Mouse (Mus musculus) midbrain, embryonic 12.5 days (tissue): ENCODE data around the gene Sacs. TPM values are rescaled to one million over a fixed set of nuclear protein-coding genes. Genes with fewer than 3 reads are reported as not detected.

Experiments used
- ATAC-seq: fragments of 200-750 bp; cut with Nextera tagmentation; 2 replicates; pipeline ENCODE4 v1.8.0; 2017; ENCODE audit warnings: low read depth, moderate TSS enrichment, moderate library complexity; ENCODE audit not compliant: low FRiP score
- H3K27ac ChIP-seq: fragments of 300-500 bp; sonication (generic); replicated peaks from 2 replicates; pipeline ENCODE4 v1.5.1; 2016; ENCODE audit warnings: mild to moderate bottlenecking
- H3K27me3 ChIP-seq: fragments of 300-500 bp; sonication (generic); 2 replicates; pipeline ENCODE4 v1.6.1; 2016; ENCODE audit warnings: mild to moderate bottlenecking
- H3K36me3 ChIP-seq: fragments of 300-500 bp; sonication (generic); 2 replicates; pipeline ENCODE4 v1.6.1; 2016
- H3K4me1 ChIP-seq: fragments of 300-500 bp; sonication (generic); 2 replicates; pipeline ENCODE4 v1.6.1; 2016
- H3K4me2 ChIP-seq: fragments of 300-500 bp; sonication (generic); replicated peaks from 2 replicates; pipeline ENCODE4 v1.6.1; 2016; ENCODE audit warnings: mild to moderate bottlenecking, moderate library complexity
- H3K4me3 ChIP-seq: fragments of 300-500 bp; sonication (generic); 2 replicates; pipeline ENCODE4 v1.5.1; 2016; ENCODE audit warnings: mild to moderate bottlenecking
- H3K9ac ChIP-seq: fragments of 300-500 bp; sonication (generic); replicated peaks from 2 replicates; pipeline ENCODE4 v1.6.1; 2016; ENCODE audit warnings: mild to moderate bottlenecking, moderate library complexity
- H3K9me3 ChIP-seq: fragments of 300-500 bp; sonication (generic); 2 replicates; pipeline ENCODE4 v1.6.1; 2016; ENCODE audit warnings: mild to moderate bottlenecking
- WGBS: fragments of 180-500 bp; shearing (Covaris S2); methylation state at CpG from one replicate; pipeline ENCODE4 v1.1.7; 2016; 5-methylcytosine and 5-hydroxymethylcytosine counted together
- polyA plus RNA-seq: library from polyadenylated mRNA; unstranded; fragments of >200 nt; fragmentation: Nextera tagmentation; extraction: Ambion mirVana; gene quantifications from 2 replicates; pipeline ENCODE4 v1.2.1, GENCODE M21; 2016

Gene Sacs
- polyA plus RNA-seq, 1 experiment from 2014 or later, result 7.5 TPM

DNA sequence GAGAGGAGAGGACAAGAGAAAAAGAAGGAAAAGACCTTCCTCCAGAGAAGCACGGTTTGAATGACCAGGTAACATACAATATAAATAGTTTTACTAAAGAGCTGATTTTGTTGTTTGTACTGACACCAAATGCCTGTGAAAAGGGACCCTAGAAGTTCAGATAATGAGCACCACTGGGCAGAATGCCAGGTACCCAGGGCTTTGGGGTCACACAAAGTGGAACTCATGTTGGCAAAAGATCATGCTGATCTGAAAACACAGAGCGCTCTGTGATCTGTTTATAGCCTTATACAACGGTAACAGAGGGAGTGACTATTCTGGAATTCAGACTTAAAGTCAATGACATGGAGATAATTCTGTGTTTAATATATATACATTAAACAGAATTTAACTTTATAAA, 108.2 kb downstream of the Sacs start:
- H3K36me3 ChIP-seq, result no peaks in the 10 kb centered on the region
- no peaks in the 10 kb centered on the region for H3K27me3 ChIP-seq
- H3K4me1 ChIP-seq, result no peaks in the 10 kb centered on the region
- H3K4me2 ChIP-seq, result no peak overlapping the region
- H3K9ac ChIP-seq, result no peak overlapping the region
- peaks cover 13% of the 10 kb centered on the region; the same call in 1 of the 2 replicates for H3K9me3 ChIP-seq
- whole genome bisulfite sequencing, result 88% methylated on average over 3 of the region's 3 CpGs
- ATAC-seq, result no peak
- H3K27ac ChIP-seq, result no peak overlapping the region
- H3K4me3 ChIP-seq, result no peak overlapping the region

DNA sequence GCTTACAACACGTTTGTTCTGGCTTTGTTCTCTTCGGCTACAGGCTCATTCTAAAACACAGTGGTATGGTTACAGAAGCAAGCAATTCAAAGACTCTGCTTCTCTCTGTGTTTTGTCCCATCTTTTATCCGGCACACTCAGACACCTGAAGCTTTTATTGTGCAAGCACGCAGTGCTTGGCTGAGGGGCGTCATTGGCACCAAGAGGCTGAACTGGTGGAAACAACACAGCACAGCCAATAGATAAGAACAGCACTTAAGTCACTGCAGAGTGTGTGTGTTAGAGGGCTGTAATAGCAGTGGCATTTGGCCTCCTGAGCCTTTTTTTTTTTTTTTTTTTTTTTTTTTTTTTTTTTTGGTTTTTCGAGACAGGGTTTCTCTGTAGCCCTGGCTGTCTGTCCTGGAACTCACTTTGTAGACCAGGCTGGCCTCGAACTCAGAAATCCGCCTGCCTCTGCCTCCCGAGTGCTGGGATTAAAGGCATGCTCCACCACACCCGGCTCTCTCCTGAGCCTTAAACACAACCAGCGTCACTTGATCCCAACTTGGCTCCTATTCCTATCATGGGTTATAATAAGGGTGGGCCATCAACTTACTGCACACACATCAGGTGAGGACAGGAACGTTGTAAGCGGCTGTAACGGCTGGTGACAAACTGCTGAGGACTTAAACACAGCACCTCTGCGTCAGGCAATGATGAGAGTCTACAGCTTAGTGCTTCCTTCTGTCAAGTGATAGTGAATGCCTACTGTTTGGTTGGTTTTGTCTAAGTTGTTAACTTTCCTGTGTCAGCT, 114.5 kb downstream of the Sacs start:
- 90% methylated on average over 14 of the region's 15 CpGs for WGBS
- Histone ChIP-seq H3K27me3 (no peaks in the 10 kb centered on the region), H3K4me1 (no peaks in the 10 kb centered on the region), H3K9me3 (peaks cover 8% of the 10 kb centered on the region; the same call in 1 of the 2 replicates), H3K4me3 (no peak overlapping the region), H3K27ac (no peak overlapping the region), H3K9ac (no peak overlapping the region), H3K36me3 (no peaks in the 10 kb centered on the region), H3K4me2 (no peak overlapping the region)
- ATAC-seq, result no peak

GRCm38 (mm10) chr14:61258352-61258751, 120.1 kb downstream of the Sacs start, which contains the start of gene Sgcg:
Gene Sgcg, minus strand, starts transcription at chr14:61258490.
- Histone ChIP-seq H3K9ac (no peak within 1 kb of the TSS), H3K27ac (no peak within 1 kb of the TSS), H3K4me2 (no peak within 1 kb of the TSS), H3K9me3 (no peaks in the 10 kb centered on the region), H3K4me1 (no peaks in the 10 kb centered on the region), H3K4me3 (no peak within 1 kb of the TSS), H3K36me3 (no peaks in the 10 kb centered on the region), H3K27me3 (no peaks in the 10 kb centered on the region)
- WGBS, result 77% methylated on average over 11 of the region's 11 CpGs
- ATAC-seq, result no peak

GRCm38 (mm10) chr14:61259084-61259483, 120.8 kb downstream of the Sacs start:
- Histone ChIP-seq H3K9ac (no peak overlapping the region), H3K4me1 (no peaks in the 10 kb centered on the region), H3K27ac (no peak overlapping the region), H3K9me3 (no peaks in the 10 kb centered on the region), H3K4me3 (no peak overlapping the region), H3K27me3 (no peaks in the 10 kb centered on the region), H3K4me2 (no peak overlapping the region), H3K36me3 (no peaks in the 10 kb centered on the region)
- ATAC-seq, result no peak
- WGBS, result 61% methylated on average over 3 of the region's 3 CpGs

- Histone ChIP-seq H3K4me1 (no peaks in the 10 kb centered on the region), H3K36me3 (no peaks in the 10 kb centered on the region), H3K9me3 (no peaks in the 10 kb centered on the region), H3K27me3 (no peaks in the 10 kb centered on the region; the same call in 1 of the 2 replicates), H3K4me3 (no peak overlapping the region), H3K27ac (no peak overlapping the region), H3K4me2 (no peak overlapping the region), H3K9ac (no peak overlapping the region)
- no peak for ATAC-seq
- 64% methylated on average over 5 of the region's 5 CpGs for WGBS
These were observed 129.7 kb downstream of the Sacs start for GRCm38 (mm10) chr14:61267908-61268475.

DNA sequence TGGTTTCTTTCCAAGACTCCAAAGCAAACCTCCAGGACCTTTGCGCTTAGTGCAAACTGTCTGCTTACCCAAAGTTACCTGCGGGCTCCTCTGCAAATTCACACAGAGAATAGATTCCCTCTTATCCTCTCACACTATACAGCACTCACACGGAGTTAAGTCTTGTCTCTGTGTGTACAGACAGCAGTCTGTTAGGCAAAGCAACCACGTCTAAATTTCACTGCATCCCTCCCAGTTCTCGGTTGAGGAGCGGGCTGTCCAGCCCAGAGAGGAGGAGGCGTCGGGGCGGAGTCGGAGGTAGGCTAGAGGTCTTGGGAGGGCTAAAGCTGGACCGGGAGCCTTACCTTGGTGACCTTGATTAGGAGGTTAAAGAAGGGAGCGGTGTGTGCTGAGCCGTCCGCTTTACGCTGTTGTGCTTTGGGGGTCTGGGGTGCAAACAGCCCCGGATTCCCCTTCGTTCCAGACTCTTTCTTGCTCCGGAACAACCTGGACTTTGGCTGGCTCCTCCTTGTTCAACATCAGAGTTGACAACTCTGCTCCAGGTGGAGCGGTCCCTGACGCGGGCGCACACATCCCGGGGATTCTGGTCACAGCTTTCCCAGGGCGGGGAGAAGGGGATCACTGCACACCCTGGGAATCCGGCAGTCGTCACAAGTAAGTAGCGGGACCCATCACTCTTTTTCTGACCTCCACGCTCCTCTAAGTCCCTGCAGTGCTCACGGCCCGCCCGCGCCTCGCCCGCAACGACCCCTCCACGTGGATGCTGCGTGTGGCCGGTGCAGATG, 136.3 kb downstream of the Sacs start:
- 7% methylated on average over 38 of the region's 38 CpGs for WGBS
- Histone ChIP-seq H3K36me3 (no peaks in the 10 kb centered on the region), H3K27ac (no peak overlapping the region), H3K4me2 (peak overlapping the region; percentile 46), H3K27me3 (peaks cover 37% of the 10 kb centered on the region), H3K9me3 (no peaks in the 10 kb centered on the region), H3K4me1 (peaks cover 12% of the 10 kb centered on the region), H3K9ac (no peak overlapping the region), H3K4me3 (peak overlapping the region; percentile 25)
- ATAC-seq, result no peak

DNA sequence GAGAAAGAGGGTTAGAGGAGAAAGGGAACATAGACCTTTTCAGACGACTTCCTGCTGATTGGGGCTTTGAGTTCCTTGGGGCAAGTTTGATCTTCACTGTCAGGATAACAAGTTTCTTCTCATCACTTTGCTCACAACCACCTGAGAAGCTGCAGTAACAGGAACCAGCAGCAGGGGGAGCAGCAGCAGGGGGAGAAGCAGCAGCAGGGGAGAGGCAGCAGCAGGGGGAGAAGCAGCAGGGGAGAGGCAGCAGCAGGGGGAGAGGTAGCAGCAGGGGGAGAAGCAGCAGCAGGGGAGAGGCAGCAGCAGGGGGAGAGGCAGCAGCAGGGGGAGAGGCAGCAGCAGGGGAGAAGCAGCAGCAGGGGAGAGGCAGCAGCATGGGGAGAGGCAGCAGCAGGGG, 139.0 kb downstream of the Sacs start:
- Histone ChIP-seq H3K36me3 (no peaks in the 10 kb centered on the region), H3K27me3 (peaks cover 37% of the 10 kb centered on the region), H3K27ac (no peak overlapping the region), H3K9me3 (no peaks in the 10 kb centered on the region), H3K4me2 (no peak overlapping the region), H3K4me3 (no peak overlapping the region), H3K4me1 (peaks cover 12% of the 10 kb centered on the region), H3K9ac (no peak overlapping the region)
- WGBS, result 52% methylated on average over 1 of the region's 1 CpGs
- ATAC-seq, result no peak

- 83% methylated on average over 7 of the region's 7 CpGs for WGBS
- no peak for ATAC-seq
These were observed 140.5 kb downstream of the Sacs start for GRCm38 (mm10) chr14:61278676-61279300.

DNA sequence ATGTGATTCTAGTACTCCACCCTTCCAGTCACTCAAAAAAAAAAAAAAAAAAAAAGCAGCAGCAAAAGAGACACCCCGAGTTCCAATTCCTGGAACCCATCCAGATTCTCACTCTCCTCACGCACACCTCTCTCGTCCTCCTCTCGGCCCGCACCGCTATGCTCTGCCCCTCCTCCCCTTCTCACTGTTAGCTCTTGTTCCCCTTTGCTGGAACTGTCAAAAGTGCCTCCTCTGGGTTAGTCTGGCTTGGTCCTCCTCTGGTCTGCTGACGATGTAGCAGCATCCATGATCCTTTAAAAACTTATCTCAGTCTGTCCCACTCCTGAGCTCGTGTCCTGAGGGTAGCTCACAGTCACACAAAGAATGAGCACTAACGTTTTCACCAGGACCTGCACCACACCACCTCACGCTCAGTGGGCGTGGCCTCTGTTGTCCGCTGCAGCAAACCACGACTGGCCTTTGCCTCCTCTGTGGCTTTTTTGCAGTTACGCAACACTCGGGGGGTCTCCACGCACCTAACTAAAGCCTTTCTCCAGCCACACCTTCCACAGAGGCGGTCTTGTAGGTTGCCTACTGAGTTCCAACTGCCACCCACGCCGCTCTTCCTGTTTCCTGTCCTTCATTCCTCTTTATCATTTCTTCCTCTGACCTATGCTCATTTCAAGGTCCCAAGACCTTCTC, 150.5 kb downstream of the Sacs start:
- WGBS, result 79% methylated on average over 19 of the region's 19 CpGs
- H3K9ac ChIP-seq, result no peak overlapping the region

More at GRCm38 (mm10) chr14:61278676-61279300, 140.5 kb downstream of the Sacs start:
- H3K4me3 ChIP-seq, result no peak overlapping the region
- H3K27me3 ChIP-seq, result peaks cover 37% of the 10 kb centered on the region
- no peak overlapping the region for H3K9ac ChIP-seq
- no peaks in the 10 kb centered on the region for H3K9me3 ChIP-seq
- H3K27ac ChIP-seq, result no peak overlapping the region
- H3K4me2 ChIP-seq, result no peak overlapping the region
- H3K36me3 ChIP-seq, result no peaks in the 10 kb centered on the region
- H3K4me1 ChIP-seq, result peaks cover 12% of the 10 kb centered on the region

More for the DNA sequence above, 150.5 kb downstream of the Sacs start:
- no peaks in the 10 kb centered on the region for H3K36me3 ChIP-seq
- H3K27me3 ChIP-seq, result no peaks in the 10 kb centered on the region
- no peak overlapping the region for H3K4me2 ChIP-seq
- no peak overlapping the region for H3K27ac ChIP-seq
- no peaks in the 10 kb centered on the region for H3K4me1 ChIP-seq
- H3K9me3 ChIP-seq, result no peaks in the 10 kb centered on the region
- no peak overlapping the region for H3K4me3 ChIP-seq
- no peak for ATAC-seq
